In the genomic region with DNA sequence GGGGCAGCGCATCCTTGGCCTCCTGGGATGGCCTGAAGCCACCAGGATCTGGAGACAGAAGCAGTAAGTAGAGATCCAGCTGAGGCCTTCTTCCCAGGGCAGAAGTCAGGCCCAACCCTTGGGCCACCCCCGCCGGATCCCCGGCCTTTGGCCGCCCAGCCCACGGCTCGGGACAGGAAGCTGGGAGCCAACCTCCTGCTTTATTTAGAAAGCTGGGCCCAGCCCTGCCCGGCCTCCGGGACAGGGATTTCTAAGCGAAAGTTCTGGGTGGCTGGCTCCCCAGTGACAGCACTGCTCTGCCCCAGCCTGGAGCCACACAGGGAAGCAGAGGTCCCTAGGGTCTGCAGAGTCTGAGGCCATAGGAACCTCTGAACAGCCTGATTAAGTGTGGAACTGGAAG, we compare ENCODE assay signal across 8 mouse cellular contexts. TPM values are rescaled to one million over a fixed set of nuclear protein-coding genes. Genes with fewer than 3 reads are reported as not detected.
DNase-seq lines count a peak whose midpoint lies in the region; ATAC-seq and TF ChIP-seq lines count a peak whose summit lies in the region.

No protein-coding gene starts in this region.

- no peak for ATAC-seq in hindbrain, embryonic 12.5 days (ENCODE audit: low FRiP score)

- 78% methylated on average over 10 of the region's 10 CpGs for WGBS in hindbrain, embryonic 10.5 days
- 87% methylated on average over 10 of the region's 10 CpGs for WGBS in hindbrain, embryonic 12.5 days
- 22% methylated on average over 10 of the region's 10 CpGs for WGBS in kidney, adult 2 months
- WGBS in lung, adult 2 months, result 36% methylated on average over 10 of the region's 10 CpGs

- no peak for TF ChIP-seq POLR2A in kidney, adult 2 months (IDR thresholded peaks at IDR 0.05; ENCODE audit: low read depth, low read length)
- TF ChIP-seq POLR2A in lung, adult 2 months (IDR thresholded peaks at IDR 0.05; ENCODE audit: borderline replicate concordance, extremely low read depth, low read depth, low read length), result no peak

- H3K9ac ChIP-seq in hindbrain, embryonic 12.5 days, result no peak overlapping the region; the same call in 1 of the 2 replicates

- no peak for TF ChIP-seq CTCF in kidney, adult 2 months (conservative IDR thresholded peaks at IDR 0.05; ENCODE audit: insufficient read depth, insufficient read length, low read depth, low read length)
- TF ChIP-seq CTCF in lung, adult 2 months (IDR thresholded peaks at IDR 0.05; ENCODE audit: insufficient read depth, low read length), result no peak

- intact Hi-C loops in gastrocnemius, postnatal 36 days (cut with DNase I), result no loop called here

- 0 out of 2 replicates have a peak overlapping the region, but pooled peaks have one; percentile 20 for H3K4me3 ChIP-seq in hindbrain, embryonic 10.5 days
- no peak overlapping the region for H3K4me3 ChIP-seq in hindbrain, embryonic 12.5 days
- H3K4me3 ChIP-seq in kidney, adult 2 months (ENCODE audit: insufficient read depth, low read depth, low read length), result peak overlapping the region; percentile 9; the same call in 1 of the 2 replicates
- H3K4me3 ChIP-seq in lung, adult 2 months (replicated peaks; ENCODE audit: extremely low read depth, low read depth, low read length), result peak overlapping the region; percentile 31

- peaks cover 54% of the 10 kb centered on the region for H3K36me3 ChIP-seq in hindbrain, embryonic 10.5 days
- H3K36me3 ChIP-seq in hindbrain, embryonic 12.5 days, result peaks cover 18% of the 10 kb centered on the region; the same call in 1 of the 2 replicates
- no peaks in the 10 kb centered on the region for H3K36me3 ChIP-seq in kidney, adult 2 months (ENCODE audit: control insufficient read depth, insufficient read depth, low read length)

- peak overlapping the region; percentile 30 for H3K27ac ChIP-seq in hindbrain, embryonic 10.5 days
- no peak overlapping the region for H3K27ac ChIP-seq in hindbrain, embryonic 12.5 days
- H3K27ac ChIP-seq in kidney, adult 2 months (ENCODE audit: insufficient read depth, low read depth, low read length), result peak overlapping the region; percentile 73

- H3K9me3 ChIP-seq in hindbrain, embryonic 10.5 days, result no peaks in the 10 kb centered on the region
- H3K9me3 ChIP-seq in hindbrain, embryonic 12.5 days (replicated peaks), result no peaks in the 10 kb centered on the region

- no peaks in the 10 kb centered on the region for H3K27me3 ChIP-seq in hindbrain, embryonic 10.5 days (ENCODE audit: insufficient read depth, poor library complexity, severe bottlenecking)
- H3K27me3 ChIP-seq in hindbrain, embryonic 12.5 days, result no peaks in the 10 kb centered on the region
- no peaks in the 10 kb centered on the region for H3K27me3 ChIP-seq in kidney, adult 2 months (replicated peaks; ENCODE audit: control insufficient read depth, insufficient read depth, low read length)

- no peak overlapping the region for H3K4me2 ChIP-seq in hindbrain, embryonic 12.5 days (replicated peaks)

- H3K4me1 ChIP-seq in hindbrain, embryonic 10.5 days (replicated peaks), result peaks cover 49% of the 10 kb centered on the region
- peaks cover 38% of the 10 kb centered on the region for H3K4me1 ChIP-seq in hindbrain, embryonic 12.5 days
- H3K4me1 ChIP-seq in kidney, adult 2 months (ENCODE audit: control insufficient read depth, insufficient read depth, low read length), result peaks cover 30% of the 10 kb centered on the region
- peaks cover 32% of the 10 kb centered on the region for H3K4me1 ChIP-seq in lung, adult 2 months (ENCODE audit: control insufficient read depth, insufficient read depth, low read length)

- no peak for DNase-seq in hindbrain, embryonic 10.5 days (ENCODE audit: low spot score)
- peak; percentile 57 to 62 for DNase-seq in gastrocnemius, postnatal 36 days
- DNase-seq in kidney, adult 2 months, result peak; percentile 88
- DNase-seq in lung, adult 2 months, result peak; percentile 35
- DNase-seq in embryo, embryonic 10.5 days (ENCODE audit: low spot score), result no peak
- DNase-seq in right cerebral cortex, postnatal 4 days, result no peak
- no peak for DNase-seq in thymus, postnatal 10 days (ENCODE audit: low spot score in 2 of 2)

RNA-seq across cellular contexts. Expression of gene Gna11, which starts 3.2 kb away (rescaled TPM):
- 71.2 and 76.9 TPM in 2 replicates for polyA plus RNA-seq in hindbrain, embryonic 10.5 days (2016; fragmentation: Nextera tagmentation; extraction: Ambion mirVana)
- 75.2 and 76.3 TPM in 2 replicates for polyA plus RNA-seq in hindbrain, embryonic 12.5 days (2016; fragmentation: Nextera tagmentation; extraction: Ambion mirVana)
- 10 to 100 TPM; 23.6 TPM for total RNA-seq in gastrocnemius, postnatal 36 days (2021)
- polyA plus RNA-seq in kidney, adult 2 months (2012; rRNA removed), result 93.0 and 107 TPM in 2 replicates
- 114 and 117 TPM in 2 replicates for polyA plus RNA-seq in lung, adult 2 months (2012; rRNA removed)

RNA-seq across cellular contexts. Expression of gene Aes, which starts 17.5 kb away (rescaled TPM):
- polyA plus RNA-seq in hindbrain, embryonic 10.5 days (2016; fragmentation: Nextera tagmentation; extraction: Ambion mirVana), result 297 and 430 TPM in 2 replicates
- polyA plus RNA-seq in hindbrain, embryonic 12.5 days (2016; fragmentation: Nextera tagmentation; extraction: Ambion mirVana), result 476 and 504 TPM in 2 replicates
- total RNA-seq in gastrocnemius, postnatal 36 days (2021), result 100 to 1,000 TPM; 847 to 848 TPM
- 2,250 and 2,535 TPM in 2 replicates for polyA plus RNA-seq in kidney, adult 2 months (2012; rRNA removed)
- 1,275 and 1,423 TPM in 2 replicates for polyA plus RNA-seq in lung, adult 2 months (2012; rRNA removed)

RNA-seq across cellular contexts. Expression of gene Gna15, which starts 17.8 kb away (rescaled TPM):
- 0.63 and 1.6 TPM in 2 replicates for polyA plus RNA-seq in hindbrain, embryonic 10.5 days (2016; fragmentation: Nextera tagmentation; extraction: Ambion mirVana)
- 0.75 and 0.82 TPM in 2 replicates for polyA plus RNA-seq in hindbrain, embryonic 12.5 days (2016; fragmentation: Nextera tagmentation; extraction: Ambion mirVana)
- total RNA-seq in gastrocnemius, postnatal 36 days (2021), result under 1 TPM in 1 of 2 experiments, not detected in 1; 0.20 TPM
- polyA plus RNA-seq in kidney, adult 2 months (2012; rRNA removed), result 1.7 and 2.1 TPM in 2 replicates
- polyA plus RNA-seq in lung, adult 2 months (2012; rRNA removed), result 8.5 and 9.5 TPM in 2 replicates

RNA-seq across cellular contexts. Expression of gene Tle2, which starts 32.6 kb away (rescaled TPM):
- 8.6 and 15.7 TPM in 2 replicates for polyA plus RNA-seq in hindbrain, embryonic 10.5 days (2016; fragmentation: Nextera tagmentation; extraction: Ambion mirVana)
- polyA plus RNA-seq in hindbrain, embryonic 12.5 days (2016; fragmentation: Nextera tagmentation; extraction: Ambion mirVana), result 30.6 and 32.1 TPM in 2 replicates
- total RNA-seq in gastrocnemius, postnatal 36 days (2021), result 1 to 10 TPM; 4.4 to 4.7 TPM
- 63.7 and 93.5 TPM in 2 replicates for polyA plus RNA-seq in kidney, adult 2 months (2012; rRNA removed)
- 164 and 218 TPM in 2 replicates for polyA plus RNA-seq in lung, adult 2 months (2012; rRNA removed)

RNA-seq across cellular contexts. Expression of gene S1pr4, which starts 41.9 kb away (rescaled TPM):
- polyA plus RNA-seq in hindbrain, embryonic 10.5 days (2016; fragmentation: Nextera tagmentation; extraction: Ambion mirVana), result 0.39 and 0.42 TPM in 2 replicates
- polyA plus RNA-seq in hindbrain, embryonic 12.5 days (2016; fragmentation: Nextera tagmentation; extraction: Ambion mirVana), result 0.52 and 0.65 TPM in 2 replicates
- total RNA-seq in gastrocnemius, postnatal 36 days (2021), result 1 to 10 TPM in 1 of 2 experiments, under 1 TPM in 1; 0.46 to 1.5 TPM
- 2.3 and 4.9 TPM in 2 replicates for polyA plus RNA-seq in kidney, adult 2 months (2012; rRNA removed)
- polyA plus RNA-seq in lung, adult 2 months (2012; rRNA removed), result 40.3 and 47.5 TPM in 2 replicates

Comparison
In these comparisons a context has a peak if more than half of its experiments do, and no peak if none do; other contexts are left out.
1. DNase-seq: peak in gastrocnemius, postnatal 36 days (2 of 2), kidney, adult 2 months (single experiment) and lung, adult 2 months (single experiment); none in hindbrain, embryonic 10.5 days (single experiment), embryo, embryonic 10.5 days (single experiment), right cerebral cortex, postnatal 4 days (single experiment) and thymus, postnatal 10 days (0 of 2).